Mouse (Mus musculus) hindbrain, embryonic 14.5 days (tissue): ENCODE data around the gene Comtd1. TPM values are rescaled to one million over a fixed set of nuclear protein-coding genes. Genes with fewer than 3 reads are reported as not detected.

Source experiments
- ATAC-seq: fragments of 200-750 bp; cut with Nextera tagmentation; 2 replicates; pipeline ENCODE4 v1.8.0; 2017; ENCODE audit warnings: moderate number of reproducible peaks, mild to moderate bottlenecking, moderate TSS enrichment, moderate library complexity; ENCODE audit not compliant: low FRiP score
- DNase-seq: peaks from one replicate; pipeline ENCODE4 v3.0.0-alpha.2; 2015; ENCODE audit warnings: low spot score
- H3K27ac ChIP-seq: fragments of 300-500 bp; sonication (generic); 2 replicates; pipeline ENCODE4 v1.5.1; 2014; ENCODE audit warnings: mild to moderate bottlenecking, moderate library complexity
- H3K27me3 ChIP-seq: fragments of 300-500 bp; sonication (generic); 2 replicates; pipeline ENCODE4 v1.6.1; 2014; ENCODE audit warnings: mild to moderate bottlenecking, low read length, mixed read lengths; ENCODE audit not compliant: control insufficient read depth, insufficient read depth
- H3K36me3 ChIP-seq: fragments of 300-500 bp; sonication (generic); replicated peaks from 2 replicates; pipeline ENCODE4 v1.6.1; 2014; ENCODE audit not compliant: control insufficient read depth, insufficient read depth
- H3K4me1 ChIP-seq: fragments of 300-500 bp; sonication (generic); replicated peaks from 2 replicates; pipeline ENCODE4 v1.6.1; 2014; ENCODE audit warnings: antibody characterized with exemption, low read length, mixed read lengths; ENCODE audit not compliant: control insufficient read depth, insufficient read depth
- H3K4me2 ChIP-seq: fragments of 300-500 bp; sonication (generic); replicated peaks from 2 replicates; pipeline ENCODE4 v1.6.1; 2014; ENCODE audit warnings: mild to moderate bottlenecking, moderate library complexity
- H3K4me3 ChIP-seq: fragments of 300-500 bp; sonication (generic); replicated peaks from 2 replicates; pipeline ENCODE4 v1.5.1; 2014; ENCODE audit warnings: mild to moderate bottlenecking, low read length
- H3K9ac ChIP-seq: fragments of 300-500 bp; sonication (generic); 2 replicates; pipeline ENCODE4 v1.6.1; 2014
- H3K9me3 ChIP-seq: fragments of 300-500 bp; sonication (generic); 2 replicates; pipeline ENCODE4 v1.6.1; 2016; ENCODE audit warnings: low read length; ENCODE audit not compliant: control insufficient read depth
- WGBS: fragments of 180-500 bp; shearing (Covaris S2); extraction: QIAGEN DNeasy Blood & Tissue Kit; methylation state at CpG from one replicate; pipeline ENCODE4 v1.1.7; 2014; 5-methylcytosine and 5-hydroxymethylcytosine counted together
- polyA plus RNA-seq: library from polyadenylated mRNA; unstranded; fragments of >200 nt; fragmentation: Nextera tagmentation; extraction: Ambion mirVana; gene quantifications from 2 replicates; pipeline ENCODE4 v1.2.1, GENCODE M21; 2014

Gene Comtd1
- polyA plus RNA-seq, 1 experiment from 2014 or later: 55.8 TPM

DNA sequence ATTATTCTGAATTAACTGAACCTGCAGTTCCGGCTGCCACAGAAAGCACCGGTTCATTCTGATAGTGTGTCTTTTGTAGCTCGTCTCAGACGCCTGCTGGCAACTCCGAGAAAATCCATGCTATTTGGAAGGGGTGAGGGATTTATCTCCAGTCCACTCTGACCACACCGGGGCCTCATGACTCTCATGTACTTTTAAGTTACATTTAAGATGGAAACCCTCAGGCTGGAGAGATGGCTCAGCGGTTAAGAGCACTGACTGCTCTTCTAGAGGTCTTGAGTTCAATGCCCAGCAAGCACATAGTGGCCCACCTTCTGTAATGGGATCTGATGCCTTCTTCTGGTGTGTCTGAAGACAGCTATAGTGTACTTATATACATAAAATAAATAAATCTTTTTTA lies 26.5 kb downstream of the Comtd1 start:
- no peak for DNase-seq
- Histone ChIP-seq H3K27me3 (no peaks in the 10 kb centered on the region), H3K4me2 (no peak overlapping the region), H3K27ac (no peak overlapping the region), H3K4me3 (no peak overlapping the region), H3K9me3 (no peaks in the 10 kb centered on the region), H3K4me1 (no peaks in the 10 kb centered on the region), H3K9ac (no peak overlapping the region), H3K36me3 (no peaks in the 10 kb centered on the region)
- 72% methylated on average over 7 of the region's 7 CpGs for WGBS
- ATAC-seq: no peak

DNA sequence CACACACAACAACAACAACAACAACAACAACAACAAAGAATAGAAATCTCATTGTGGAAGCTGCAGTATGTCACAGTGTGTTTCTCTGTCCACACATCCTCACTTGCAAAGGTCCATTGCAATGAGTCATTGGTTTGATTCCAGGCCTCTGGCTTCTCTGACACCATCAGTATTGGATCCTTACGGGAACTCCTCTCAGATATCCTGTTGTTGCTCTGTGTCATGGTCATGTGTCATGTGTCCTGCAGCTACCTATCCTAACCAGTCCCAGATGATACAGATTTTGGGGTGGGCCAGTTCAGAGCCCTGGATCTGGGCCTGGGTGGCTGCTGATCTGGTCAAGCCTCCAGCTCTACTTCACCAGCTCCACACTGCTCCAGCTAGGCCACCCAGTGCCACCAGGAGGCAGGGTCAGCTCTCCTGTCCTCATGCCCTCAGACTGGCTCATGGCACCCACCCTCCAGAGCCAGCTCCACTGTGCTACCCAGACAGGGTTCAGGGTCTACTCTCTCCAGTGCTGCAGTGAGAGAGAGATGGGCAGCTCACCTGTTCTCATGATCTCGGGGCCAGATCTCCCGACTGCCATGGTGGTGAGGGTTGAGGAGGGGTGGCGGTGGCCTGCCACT lies 27.8 kb downstream of the Comtd1 start:
- no peaks in the 10 kb centered on the region for H3K9me3 ChIP-seq
- H3K4me3 ChIP-seq: no peak overlapping the region
- no peak for ATAC-seq
- H3K27me3 ChIP-seq: no peaks in the 10 kb centered on the region
- no peak overlapping the region for H3K9ac ChIP-seq
- WGBS: 94% methylated on average over 4 of the region's 4 CpGs
- H3K36me3 ChIP-seq: no peaks in the 10 kb centered on the region
- H3K4me1 ChIP-seq: no peaks in the 10 kb centered on the region
- no peak overlapping the region for H3K27ac ChIP-seq
- no peak overlapping the region for H3K4me2 ChIP-seq
- DNase-seq: no peak

DNA sequence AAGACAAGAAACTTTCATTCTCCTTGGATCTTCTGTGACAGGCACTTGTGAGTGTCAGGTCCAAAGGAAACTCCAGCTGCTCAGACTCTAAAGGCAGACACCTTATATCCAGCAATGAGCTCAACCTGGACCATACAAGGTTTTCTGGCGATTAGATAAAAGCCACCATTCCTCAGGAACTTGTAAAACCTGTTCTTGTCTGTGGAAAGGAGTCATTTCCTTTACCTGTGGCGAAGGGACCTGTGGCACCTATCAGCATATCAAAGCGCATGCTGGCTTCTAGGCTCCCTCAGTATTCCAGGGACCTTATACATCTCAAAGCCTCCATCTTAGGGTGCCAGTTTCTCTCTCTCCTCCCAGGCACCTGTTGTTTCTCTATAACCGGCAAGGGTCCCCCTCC lies 31.3 kb downstream of the Comtd1 start:
- H3K4me2 ChIP-seq: no peak overlapping the region
- no peak overlapping the region for H3K4me3 ChIP-seq
- no peak overlapping the region for H3K27ac ChIP-seq
- no peaks in the 10 kb centered on the region for H3K9me3 ChIP-seq
- WGBS: 41% methylated on average over 4 of the region's 4 CpGs
- H3K4me1 ChIP-seq: no peaks in the 10 kb centered on the region
- H3K36me3 ChIP-seq: no peaks in the 10 kb centered on the region
- ATAC-seq (no peak), DNase-seq (no peak)
- no peak overlapping the region for H3K9ac ChIP-seq
- no peaks in the 10 kb centered on the region for H3K27me3 ChIP-seq

DNA sequence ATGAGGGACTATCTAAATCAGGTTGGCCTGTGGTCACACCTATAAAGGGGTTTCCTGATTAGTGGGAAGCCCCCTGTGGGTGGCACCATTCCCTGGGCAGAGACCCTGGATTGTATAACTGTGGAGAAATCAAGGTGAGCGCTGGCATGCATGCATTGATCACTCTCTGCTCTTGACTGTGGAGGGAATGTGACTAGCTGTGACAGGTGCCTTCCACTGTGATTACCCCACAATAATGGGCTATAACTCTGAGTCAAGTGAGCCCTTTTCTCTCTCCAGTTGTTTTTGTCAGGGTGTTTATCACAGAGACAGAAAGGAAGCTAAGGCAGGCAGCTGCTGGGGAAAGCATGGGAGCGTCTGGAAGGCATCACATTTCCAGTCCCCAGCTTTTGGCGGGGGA lies 32.5 kb downstream of the Comtd1 start:
- H3K36me3 ChIP-seq: no peaks in the 10 kb centered on the region
- H3K4me2 ChIP-seq: no peak overlapping the region
- H3K9ac ChIP-seq: no peak overlapping the region
- no peaks in the 10 kb centered on the region for H3K9me3 ChIP-seq
- H3K4me1 ChIP-seq: no peaks in the 10 kb centered on the region
- 81% methylated on average over 3 of the region's 3 CpGs for WGBS
- no peak for DNase-seq
- ATAC-seq: no peak
- H3K27me3 ChIP-seq: no peaks in the 10 kb centered on the region
- H3K27ac ChIP-seq: no peak overlapping the region
- no peak overlapping the region for H3K4me3 ChIP-seq

DNA sequence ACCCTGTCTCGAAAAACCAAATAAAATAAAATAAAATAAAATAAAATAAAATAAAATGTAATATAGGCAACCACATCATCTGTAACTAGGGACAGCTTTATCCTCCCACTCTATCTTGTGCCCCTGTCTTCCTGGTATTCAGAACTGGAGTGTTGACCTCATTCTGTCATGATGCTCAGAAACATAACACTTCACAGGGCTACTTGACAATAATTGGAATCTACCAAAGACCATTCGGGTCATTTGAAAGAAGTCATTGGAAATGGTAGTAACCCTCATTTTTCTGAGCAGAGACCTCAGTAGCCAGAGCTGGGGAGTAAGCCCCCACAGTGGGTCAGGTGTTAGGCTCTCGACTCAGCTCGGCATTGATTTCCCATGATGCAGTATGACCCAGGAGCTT lies 34.2 kb downstream of the Comtd1 start:
- no peak overlapping the region for H3K27ac ChIP-seq
- no peak overlapping the region for H3K4me2 ChIP-seq
- no peaks in the 10 kb centered on the region for H3K36me3 ChIP-seq
- H3K4me1 ChIP-seq: no peaks in the 10 kb centered on the region
- H3K9me3 ChIP-seq: no peaks in the 10 kb centered on the region
- H3K9ac ChIP-seq: no peak overlapping the region
- no peaks in the 10 kb centered on the region for H3K27me3 ChIP-seq
- no peak for DNase-seq
- ATAC-seq: no peak
- WGBS: 89% methylated on average over 4 of the region's 4 CpGs
- no peak overlapping the region for H3K4me3 ChIP-seq

DNA sequence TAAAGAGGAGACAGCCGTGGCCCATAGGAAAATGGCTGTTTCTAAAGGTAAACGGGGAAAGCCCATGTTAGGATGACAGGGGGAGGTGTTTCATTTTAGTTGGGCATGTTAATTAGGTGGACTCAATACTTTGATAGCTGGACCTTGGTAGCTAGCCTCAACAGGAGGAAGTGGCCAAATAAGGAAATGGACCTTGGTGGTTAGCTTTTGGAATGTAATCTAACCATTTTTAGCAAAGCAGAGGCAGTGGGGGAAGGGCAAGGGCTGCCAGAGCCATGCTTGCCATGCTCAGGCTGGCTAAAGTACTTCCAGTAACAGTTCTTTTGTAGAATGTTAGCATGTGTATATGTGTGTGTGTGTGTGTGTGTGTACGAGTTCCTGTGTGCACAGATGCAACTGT lies 34.9 kb downstream of the Comtd1 start:
- no peaks in the 10 kb centered on the region for H3K27me3 ChIP-seq
- H3K36me3 ChIP-seq: no peaks in the 10 kb centered on the region
- no peak overlapping the region for H3K9ac ChIP-seq
- no peak overlapping the region for H3K4me3 ChIP-seq
- no peak for ATAC-seq
- no peaks in the 10 kb centered on the region for H3K4me1 ChIP-seq
- no peaks in the 10 kb centered on the region for H3K9me3 ChIP-seq
- H3K4me2 ChIP-seq: no peak overlapping the region
- no peak for DNase-seq
- no peak overlapping the region for H3K27ac ChIP-seq
- 88% methylated on average over 3 of the region's 3 CpGs for WGBS

DNA sequence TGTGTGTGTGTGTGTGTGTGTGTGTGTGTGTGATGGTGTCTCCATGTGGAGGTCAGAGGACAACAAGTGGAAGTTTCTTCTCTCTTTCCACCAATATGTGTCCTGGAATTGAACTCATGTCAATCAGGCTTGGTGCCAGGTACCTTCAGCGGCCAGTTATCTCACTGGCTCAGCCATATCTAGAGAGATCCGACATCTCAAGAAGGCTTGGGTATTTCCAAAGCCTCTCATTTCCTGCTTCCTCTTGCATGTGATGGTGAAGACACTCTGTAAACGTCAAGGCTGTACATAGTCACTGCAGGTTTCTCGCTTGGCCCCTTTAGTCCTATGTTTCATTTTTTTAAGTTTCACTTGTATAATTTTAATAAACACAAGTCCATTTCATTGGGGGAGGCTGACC lies 35.6 kb downstream of the Comtd1 start:
- H3K4me1 ChIP-seq: no peaks in the 10 kb centered on the region
- no peak overlapping the region for H3K27ac ChIP-seq
- ATAC-seq: no peak

DNA sequence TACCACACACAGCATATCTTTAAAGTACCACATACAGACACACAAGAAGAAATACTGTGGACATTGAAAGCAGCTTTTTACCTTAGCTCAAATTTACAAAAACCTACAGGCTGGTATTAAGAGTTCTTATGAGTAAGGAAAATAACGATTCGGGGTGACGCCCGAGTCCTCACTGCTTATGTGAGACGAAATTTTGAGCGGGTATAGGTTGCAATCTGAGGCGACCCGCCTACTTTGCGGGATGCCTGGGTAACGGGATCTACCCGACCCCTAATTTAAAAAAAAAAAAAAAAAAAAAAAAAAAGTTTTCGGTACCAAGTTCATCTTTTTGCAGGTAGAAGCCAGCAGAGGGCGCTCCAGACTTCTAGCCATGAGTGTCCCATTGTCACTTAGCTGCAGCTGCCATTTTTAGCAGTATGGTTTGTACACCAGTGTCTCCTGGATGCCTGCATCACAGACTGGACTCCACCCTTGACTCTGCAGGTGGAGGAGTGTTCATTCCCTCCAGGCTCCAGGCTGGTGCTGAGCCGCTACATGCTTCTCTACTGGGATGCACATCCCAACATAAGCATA lies 36.1 kb downstream of the Comtd1 start:
- no peaks in the 10 kb centered on the region for H3K4me1 ChIP-seq
- H3K27ac ChIP-seq: no peak overlapping the region
- no peak overlapping the region for H3K4me2 ChIP-seq
- H3K4me3 ChIP-seq: no peak overlapping the region
- no peaks in the 10 kb centered on the region for H3K36me3 ChIP-seq
- no peak overlapping the region for H3K9ac ChIP-seq
- 24% methylated on average over 14 of the region's 14 CpGs for WGBS
- H3K9me3 ChIP-seq: no peaks in the 10 kb centered on the region
- DNase-seq: peak; percentile 55
- no peak for ATAC-seq
- no peaks in the 10 kb centered on the region for H3K27me3 ChIP-seq

More for the DNA sequence above, 35.6 kb downstream of the Comtd1 start:
- Histone ChIP-seq H3K9me3 (no peaks in the 10 kb centered on the region), H3K4me2 (no peak overlapping the region), H3K4me3 (no peak overlapping the region), H3K27me3 (no peaks in the 10 kb centered on the region), H3K9ac (no peak overlapping the region), H3K36me3 (no peaks in the 10 kb centered on the region)
- no peak for DNase-seq
- 86% methylated on average over 4 of the region's 4 CpGs for WGBS

DNA sequence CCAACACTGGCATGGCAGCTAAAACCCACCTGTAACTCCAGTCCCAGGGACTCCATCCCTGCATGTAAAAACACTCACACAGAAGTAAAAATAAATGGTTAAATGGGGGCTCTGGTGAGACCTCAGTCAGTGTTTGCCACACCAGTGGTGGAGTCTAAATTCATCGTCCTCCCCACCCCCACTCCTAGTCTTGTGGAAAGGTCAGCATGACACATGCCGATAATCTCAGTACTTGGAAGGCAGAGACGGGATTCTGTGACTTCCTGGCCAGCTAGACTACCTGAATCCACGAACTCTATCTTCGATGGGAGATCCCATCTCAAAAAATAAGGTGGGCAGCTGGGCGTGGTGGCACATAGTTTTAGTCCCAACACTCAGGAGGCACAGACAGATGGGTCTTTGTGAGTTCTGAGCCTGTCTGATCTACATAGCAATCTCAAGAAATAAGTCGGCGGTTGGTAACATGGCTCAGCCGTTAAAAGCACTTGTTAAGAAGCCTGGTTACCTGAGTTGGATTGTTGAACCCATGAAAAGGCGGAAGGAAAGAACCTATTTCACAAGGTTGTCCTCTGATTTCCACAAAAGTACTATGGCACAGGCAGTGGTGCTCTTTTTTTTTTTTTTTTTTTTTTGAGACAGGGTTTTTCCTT lies 36.9 kb downstream of the Comtd1 start:
- ATAC-seq (no peak), DNase-seq (no peak)
- Histone ChIP-seq H3K4me2 (no peak overlapping the region), H3K36me3 (no peaks in the 10 kb centered on the region), H3K4me1 (no peaks in the 10 kb centered on the region), H3K27ac (no peak overlapping the region), H3K27me3 (no peaks in the 10 kb centered on the region), H3K4me3 (no peak overlapping the region), H3K9me3 (no peaks in the 10 kb centered on the region), H3K9ac (no peak overlapping the region)
- 90% methylated on average over 10 of the region's 10 CpGs for WGBS
